ENCODE assay signal across 25 mouse cellular contexts in genomic region chr9:91040546-91040945, GRCm38 (mm10).
DNase-seq lines count a peak whose midpoint lies in the region; ATAC-seq and TF ChIP-seq lines count a peak whose summit lies in the region.
"Had no signal": no experiment of that assay in that cellular context is flagged by ENCODE, and none has a peak within 500 bp of the region (broad histone marks: within the 10 kb centered on the region; RNA-seq: fewer than 3 reads in every experiment).

No protein-coding gene starts in this region.

- H3K27me3 ChIP-seq in forebrain, embryonic 11.5 days (ENCODE audit: control insufficient read depth, insufficient read depth, low read length): no peaks in the 10 kb centered on the region
- no peaks in the 10 kb centered on the region for H3K27me3 ChIP-seq in forebrain, postnatal 0 days (ENCODE audit: insufficient read depth, low read length)
- H3K27me3 ChIP-seq in midbrain, embryonic 10.5 days (ENCODE audit: low read depth, poor library complexity, severe bottlenecking): no peaks in the 10 kb centered on the region
- H3K27me3 ChIP-seq in midbrain, embryonic 16.5 days (ENCODE audit: control insufficient read depth, insufficient read depth, low read depth, low read length): no peaks in the 10 kb centered on the region
- H3K27me3 ChIP-seq in embryonic facial prominence, embryonic 11.5 days (ENCODE audit: control insufficient read depth, insufficient read depth, low read length): no peaks in the 10 kb centered on the region
- no peaks in the 10 kb centered on the region for H3K27me3 ChIP-seq in neural tube, embryonic 11.5 days (ENCODE audit: control insufficient read depth, insufficient read depth, low read length)
- H3K27me3 ChIP-seq: CH12.LX; liver, embryonic 12.5 days; neural tube, embryonic 12.5 days; stomach, embryonic 15.5 days had no signal

- H3K9ac ChIP-seq in forebrain, embryonic 11.5 days (ENCODE audit: low read length): no peak overlapping the region
- H3K9ac ChIP-seq in forebrain, postnatal 0 days: no peak overlapping the region
- H3K9ac ChIP-seq in midbrain, embryonic 16.5 days (ENCODE audit: low read depth, low read length): no peak overlapping the region
- no peak overlapping the region for H3K9ac ChIP-seq in embryonic facial prominence, embryonic 11.5 days (replicated peaks; ENCODE audit: low read length)
- no peak overlapping the region for H3K9ac ChIP-seq in neural tube, embryonic 11.5 days (ENCODE audit: low read length)
- H3K9ac ChIP-seq: liver, embryonic 12.5 days; lung, embryonic 14.5 days; neural tube, embryonic 12.5 days; stomach, embryonic 15.5 days had no signal

- intact Hi-C loops in gastrocnemius, adult 2 months (cut with DNase I): no loop called here

- H3K36me3 ChIP-seq in forebrain, embryonic 11.5 days (ENCODE audit: control insufficient read depth, insufficient read depth, low read length): no peaks in the 10 kb centered on the region
- no peaks in the 10 kb centered on the region for H3K36me3 ChIP-seq in forebrain, postnatal 0 days (ENCODE audit: insufficient read depth)
- no peaks in the 10 kb centered on the region for H3K36me3 ChIP-seq in midbrain, embryonic 10.5 days
- no peaks in the 10 kb centered on the region for H3K36me3 ChIP-seq in midbrain, embryonic 16.5 days (ENCODE audit: control insufficient read depth, insufficient read depth, low read length)
- no peaks in the 10 kb centered on the region for H3K36me3 ChIP-seq in embryonic facial prominence, embryonic 11.5 days (replicated peaks; ENCODE audit: control insufficient read depth, insufficient read depth, low read depth, low read length)
- H3K36me3 ChIP-seq in neural tube, embryonic 11.5 days (ENCODE audit: control insufficient read depth, insufficient read depth, low read length): no peaks in the 10 kb centered on the region
- H3K36me3 ChIP-seq: heart, embryonic 10.5 days; liver, embryonic 12.5 days; neural tube, embryonic 12.5 days; stomach, embryonic 15.5 days had no signal

- no peak overlapping the region for H3K4me2 ChIP-seq in forebrain, embryonic 11.5 days (ENCODE audit: low read depth, low read length, severe bottlenecking)
- no peak overlapping the region for H3K4me2 ChIP-seq in forebrain, postnatal 0 days (ENCODE audit: low read depth)
- no peak overlapping the region for H3K4me2 ChIP-seq in midbrain, embryonic 16.5 days (ENCODE audit: low read length)
- H3K4me2 ChIP-seq in embryonic facial prominence, embryonic 11.5 days (ENCODE audit: low read depth, low read length): no peak overlapping the region
- H3K4me2 ChIP-seq in neural tube, embryonic 11.5 days (ENCODE audit: low read depth): no peak overlapping the region
- H3K4me2 ChIP-seq: liver, embryonic 12.5 days; lung, embryonic 14.5 days; neural tube, embryonic 12.5 days; stomach, embryonic 15.5 days had no signal

- no peak overlapping the region for H3K4me3 ChIP-seq in forebrain, embryonic 11.5 days (ENCODE audit: low read depth, low read length)
- H3K4me3 ChIP-seq in forebrain, postnatal 0 days (ENCODE audit: low read depth, low read length): no peak overlapping the region
- no peak overlapping the region for H3K4me3 ChIP-seq in midbrain, embryonic 10.5 days
- H3K4me3 ChIP-seq in midbrain, embryonic 16.5 days (ENCODE audit: low read depth, low read length): no peak overlapping the region
- H3K4me3 ChIP-seq in embryonic facial prominence, embryonic 11.5 days (ENCODE audit: low read depth, low read length): no peak overlapping the region
- H3K4me3 ChIP-seq in neural tube, embryonic 11.5 days (ENCODE audit: low read depth, low read length): no peak overlapping the region
- no peak overlapping the region for H3K4me3 ChIP-seq in gastrocnemius, adult 2 months
- H3K4me3 ChIP-seq: heart, embryonic 10.5 days; layer of hippocampus, adult 2 months; liver, embryonic 12.5 days; neural tube, embryonic 12.5 days; stomach, embryonic 15.5 days had no signal

- DNase-seq in forebrain, embryonic 11.5 days (ENCODE audit: low spot score): no peak
- DNase-seq in forebrain, postnatal 0 days: no peak
- peak; percentile 20 for DNase-seq in midbrain, embryonic 10.5 days (ENCODE audit: low spot score)
- peak; percentile 38 for DNase-seq in embryonic facial prominence, embryonic 11.5 days (ENCODE audit: low spot score)
- peak; percentile 28 for DNase-seq in neural tube, embryonic 11.5 days (ENCODE audit: low spot score)
- no peak for DNase-seq in gastrocnemius, adult 2 months
- no peak for DNase-seq in urinary bladder, postnatal 4 days (ENCODE audit: low spot score in 2 of 2)
- DNase-seq: adrenal gland, adult 2 months; cerebellum, postnatal 14 days; gastrocnemius, postnatal 25 days; heart, postnatal 14 days; kidney, adult 2 months; left cerebral cortex, postnatal 4 days; lung, embryonic 14.5 days; lung, postnatal 4 days; spleen, adult 18-20 months; thymus, adult 2 months had no signal

- no peaks in the 10 kb centered on the region for H3K9me3 ChIP-seq in forebrain, embryonic 11.5 days (ENCODE audit: control insufficient read depth, low read length)
- H3K9me3 ChIP-seq in forebrain, postnatal 0 days (ENCODE audit: low read length): no peaks in the 10 kb centered on the region
- H3K9me3 ChIP-seq in midbrain, embryonic 10.5 days (replicated peaks): no peaks in the 10 kb centered on the region
- H3K9me3 ChIP-seq in midbrain, embryonic 16.5 days (replicated peaks; ENCODE audit: control insufficient read depth, low read length, poor library complexity, severe bottlenecking): no peaks in the 10 kb centered on the region
- no peaks in the 10 kb centered on the region for H3K9me3 ChIP-seq in embryonic facial prominence, embryonic 11.5 days (replicated peaks; ENCODE audit: control insufficient read depth, low read length)
- no peaks in the 10 kb centered on the region for H3K9me3 ChIP-seq in neural tube, embryonic 11.5 days (ENCODE audit: control insufficient read depth, low read length)
- H3K9me3 ChIP-seq: heart, embryonic 10.5 days; liver, embryonic 12.5 days; neural tube, embryonic 12.5 days; stomach, embryonic 15.5 days had no signal

- peak; percentile 71 for ATAC-seq in forebrain, embryonic 11.5 days (replicated peaks; ENCODE audit: low FRiP score)
- no peak for ATAC-seq in forebrain, postnatal 0 days
- ATAC-seq in midbrain, embryonic 16.5 days: no peak
- peak; percentile 67 for ATAC-seq in embryonic facial prominence, embryonic 11.5 days (replicated peaks; ENCODE audit: insufficient number of reproducible peaks, low FRiP score, low TSS enrichment, low read depth)
- 0 out of 2 replicates have a peak, but pooled peaks have one; percentile 27 for ATAC-seq in neural tube, embryonic 11.5 days (ENCODE audit: insufficient read depth, low FRiP score, low TSS enrichment)
- ATAC-seq: hindbrain, postnatal 0 days; liver, embryonic 12.5 days had no signal

- WGBS in forebrain, embryonic 11.5 days: 15% methylated on average over 2 of the region's 2 CpGs
- WGBS in forebrain, postnatal 0 days: 20% methylated on average over 2 of the region's 2 CpGs
- WGBS in midbrain, embryonic 10.5 days: 17% methylated on average over 2 of the region's 2 CpGs
- WGBS in midbrain, embryonic 16.5 days: 13% methylated on average over 2 of the region's 2 CpGs
- 15% methylated on average over 2 of the region's 2 CpGs for WGBS in embryonic facial prominence, embryonic 11.5 days
- WGBS in neural tube, embryonic 11.5 days: 30% methylated on average over 2 of the region's 2 CpGs

- TF ChIP-seq CTCF in forebrain, postnatal 0 days (IDR thresholded peaks at IDR 0.05; ENCODE audit: low read depth): no peak
- TF ChIP-seq CTCF in gastrocnemius, adult 2 months (IDR thresholded peaks at IDR 0.05): no peak

- H3K4me1 ChIP-seq in forebrain, embryonic 11.5 days (replicated peaks; ENCODE audit: control insufficient read depth, insufficient read depth, low read length): peaks cover 3% of the 10 kb centered on the region; the same call in 1 of the 2 replicates
- H3K4me1 ChIP-seq in forebrain, postnatal 0 days (ENCODE audit: insufficient read depth): no peaks in the 10 kb centered on the region
- peaks cover 8% of the 10 kb centered on the region for H3K4me1 ChIP-seq in midbrain, embryonic 10.5 days
- no peaks in the 10 kb centered on the region for H3K4me1 ChIP-seq in midbrain, embryonic 16.5 days (ENCODE audit: control insufficient read depth, insufficient read depth, low read length)
- no peaks in the 10 kb centered on the region for H3K4me1 ChIP-seq in embryonic facial prominence, embryonic 11.5 days (ENCODE audit: control insufficient read depth, insufficient read depth, low read length)
- no peaks in the 10 kb centered on the region for H3K4me1 ChIP-seq in neural tube, embryonic 11.5 days (ENCODE audit: control insufficient read depth, insufficient read depth, low read length)
- H3K4me1 ChIP-seq: heart, embryonic 10.5 days; liver, embryonic 12.5 days; neural tube, embryonic 12.5 days; stomach, embryonic 15.5 days had no signal

- no peak overlapping the region for H3K27ac ChIP-seq in forebrain, embryonic 11.5 days (ENCODE audit: low read depth, low read length)
- H3K27ac ChIP-seq in forebrain, postnatal 0 days (ENCODE audit: low read depth, low read length): no peak overlapping the region
- H3K27ac ChIP-seq in midbrain, embryonic 10.5 days (replicated peaks): no peak overlapping the region
- no peak overlapping the region for H3K27ac ChIP-seq in midbrain, embryonic 16.5 days (ENCODE audit: low read length)
- no peak overlapping the region for H3K27ac ChIP-seq in embryonic facial prominence, embryonic 11.5 days (replicated peaks; ENCODE audit: low read depth, low read length)
- no peak overlapping the region for H3K27ac ChIP-seq in neural tube, embryonic 11.5 days (ENCODE audit: low read depth, low read length)
- H3K27ac ChIP-seq in gastrocnemius, adult 2 months: no peak overlapping the region
- H3K27ac ChIP-seq: heart, embryonic 10.5 days; hindbrain, postnatal 0 days; layer of hippocampus, adult 2 months; liver, embryonic 12.5 days; neural tube, embryonic 12.5 days; stomach, embryonic 15.5 days had no signal

Comparison
In these comparisons a context has a peak if more than half of its experiments do, and no peak if none do; other contexts are left out.
1. ATAC-seq: peak in forebrain, embryonic 11.5 days (single experiment), embryonic facial prominence, embryonic 11.5 days (single experiment) and neural tube, embryonic 11.5 days (single experiment); none in forebrain, postnatal 0 days (single experiment) and midbrain, embryonic 16.5 days (single experiment).
2. DNase-seq: peak in midbrain, embryonic 10.5 days (single experiment), embryonic facial prominence, embryonic 11.5 days (single experiment) and neural tube, embryonic 11.5 days (single experiment); none in forebrain, embryonic 11.5 days (single experiment), forebrain, postnatal 0 days (single experiment), gastrocnemius, adult 2 months (single experiment) and urinary bladder, postnatal 4 days (0 of 2).